In genomic region chr10:127230693-127231092, GRCm38 (mm10) we compare ENCODE assay signal across 23 mouse cellular contexts. TPM values are rescaled to one million over a fixed set of nuclear protein-coding genes. Genes with fewer than 3 reads are reported as not detected.
DNase-seq lines count a peak whose midpoint lies in the region; ATAC-seq and TF ChIP-seq lines count a peak whose summit lies in the region.
"Had no signal": no experiment of that assay in that cellular context is flagged by ENCODE, and none has a peak within 500 bp of the region (broad histone marks: within the 10 kb centered on the region; RNA-seq: fewer than 3 reads in every experiment).

No protein-coding gene starts in this region.

- 88% methylated on average over 12 of the region's 12 CpGs for WGBS in neural tube, embryonic 11.5 days
- WGBS in neural tube, embryonic 15.5 days = 89% methylated on average over 12 of the region's 12 CpGs
- 81% methylated on average over 12 of the region's 12 CpGs for WGBS in kidney, embryonic 15.5 days

- no peak overlapping the region for H3K9ac ChIP-seq in neural tube, embryonic 11.5 days (ENCODE audit: low read length)
- H3K9ac ChIP-seq in neural tube, embryonic 15.5 days (replicated peaks) = no peak overlapping the region
- no peak overlapping the region for H3K9ac ChIP-seq in kidney, embryonic 15.5 days
- H3K9ac ChIP-seq: limb, embryonic 12.5 days; liver, embryonic 12.5 days; neural tube, embryonic 12.5 days had no signal

- H3K9me3 ChIP-seq in neural tube, embryonic 11.5 days (ENCODE audit: control insufficient read depth, low read length) = no peaks in the 10 kb centered on the region
- no peaks in the 10 kb centered on the region for H3K9me3 ChIP-seq in neural tube, embryonic 15.5 days (replicated peaks)
- no peaks in the 10 kb centered on the region for H3K9me3 ChIP-seq in E14TG2a.4 (ENCODE audit: low read length)
- no peaks in the 10 kb centered on the region for H3K9me3 ChIP-seq in kidney, embryonic 15.5 days (replicated peaks)
- H3K9me3 ChIP-seq: heart, embryonic 10.5 days; hindbrain, embryonic 13.5 days; limb, embryonic 12.5 days; liver, embryonic 12.5 days; megakaryocyte, embryonic 14.5 days; neural tube, embryonic 12.5 days had no signal

- 0 out of 2 replicates have a peak overlapping the region, but pooled peaks have one; percentile 1 for H3K4me2 ChIP-seq in neural tube, embryonic 11.5 days (ENCODE audit: low read depth)
- no peak overlapping the region for H3K4me2 ChIP-seq in neural tube, embryonic 15.5 days
- H3K4me2 ChIP-seq in kidney, embryonic 15.5 days = no peak overlapping the region
- H3K4me2 ChIP-seq: hindbrain, embryonic 13.5 days; limb, embryonic 12.5 days; liver, embryonic 12.5 days; neural tube, embryonic 12.5 days had no signal

- H3K27ac ChIP-seq in neural tube, embryonic 11.5 days (ENCODE audit: low read depth, low read length) = no peak overlapping the region
- no peak overlapping the region for H3K27ac ChIP-seq in neural tube, embryonic 15.5 days (replicated peaks)
- no peak overlapping the region for H3K27ac ChIP-seq in kidney, embryonic 15.5 days
- H3K27ac ChIP-seq: heart, embryonic 10.5 days; hindbrain, embryonic 13.5 days; limb, embryonic 12.5 days; liver, embryonic 12.5 days; neural tube, embryonic 12.5 days had no signal

- no peak for ATAC-seq in neural tube, embryonic 11.5 days (ENCODE audit: insufficient read depth, low FRiP score, low TSS enrichment)
- ATAC-seq in neural tube, embryonic 15.5 days (ENCODE audit: low FRiP score) = no peak
- ATAC-seq in kidney, embryonic 15.5 days (replicated peaks; ENCODE audit: low FRiP score) = no peak
- ATAC-seq: liver, embryonic 12.5 days had no signal

- no peaks in the 10 kb centered on the region; the same call in 1 of the 2 replicates for H3K36me3 ChIP-seq in neural tube, embryonic 11.5 days (ENCODE audit: control insufficient read depth, insufficient read depth, low read length)
- H3K36me3 ChIP-seq in neural tube, embryonic 15.5 days = peaks cover 76% of the 10 kb centered on the region
- H3K36me3 ChIP-seq in E14TG2a.4 (ENCODE audit: insufficient read depth, low read length) = peaks cover 69% of the 10 kb centered on the region
- no peaks in the 10 kb centered on the region for H3K36me3 ChIP-seq in kidney, embryonic 15.5 days
- H3K36me3 ChIP-seq: heart, embryonic 10.5 days; limb, embryonic 12.5 days; liver, embryonic 12.5 days had no signal

- no peaks in the 10 kb centered on the region for H3K27me3 ChIP-seq in neural tube, embryonic 11.5 days (ENCODE audit: control insufficient read depth, insufficient read depth, low read length)
- H3K27me3 ChIP-seq in neural tube, embryonic 15.5 days (replicated peaks) = no peaks in the 10 kb centered on the region
- H3K27me3 ChIP-seq in E14TG2a.4 (ENCODE audit: insufficient read depth, low read length) = no peaks in the 10 kb centered on the region
- peaks cover 25% of the 10 kb centered on the region for H3K27me3 ChIP-seq in kidney, embryonic 15.5 days
- H3K27me3 ChIP-seq: hindbrain, embryonic 13.5 days had no signal

- DNase-seq in neural tube, embryonic 11.5 days (ENCODE audit: low spot score) = no peak
- DNase-seq in R1 (ENCODE audit: low read depth, low spot score) = peak; percentile 50
- peak; percentile 55 for DNase-seq in induced T-regulatory cell, adult 2 months (ENCODE audit: low read depth)
- DNase-seq in left cerebral cortex, postnatal 25 days (ENCODE audit: low spot score in 2 of 2) = no peak
- no peak for DNase-seq in urinary bladder, postnatal 36 days (ENCODE audit: low spot score in 2 of 2)
- DNase-seq: adrenal gland, postnatal 36 days; cerebellum, adult 11 months; cerebellum, adult 9-11 months; heart, postnatal 10 days; kidney, adult 2 months; kidney, postnatal 10 days; lung, adult 2 months; lung, postnatal 14 days; midbrain, embryonic 14.5 days had no signal

- H3K4me1 ChIP-seq in neural tube, embryonic 11.5 days (ENCODE audit: control insufficient read depth, insufficient read depth, low read length) = no peaks in the 10 kb centered on the region
- H3K4me1 ChIP-seq in neural tube, embryonic 15.5 days = no peaks in the 10 kb centered on the region
- H3K4me1 ChIP-seq in E14TG2a.4 (replicated peaks; ENCODE audit: low read depth, low read length) = peaks cover 68% of the 10 kb centered on the region
- peaks cover 10% of the 10 kb centered on the region; the same call in 1 of the 2 replicates for H3K4me1 ChIP-seq in kidney, embryonic 15.5 days
- H3K4me1 ChIP-seq: hindbrain, embryonic 13.5 days; limb, embryonic 12.5 days had no signal

- H3K4me3 ChIP-seq in neural tube, embryonic 11.5 days (ENCODE audit: low read depth, low read length) = no peak overlapping the region
- no peak overlapping the region for H3K4me3 ChIP-seq in neural tube, embryonic 15.5 days (replicated peaks)
- H3K4me3 ChIP-seq in E14TG2a.4 (replicated peaks; ENCODE audit: low read length) = peak overlapping the region; percentile 45; the same call in 1 of the 2 replicates
- H3K4me3 ChIP-seq in kidney, embryonic 15.5 days (replicated peaks) = no peak overlapping the region
- H3K4me3 ChIP-seq: heart, embryonic 10.5 days; hindbrain, embryonic 13.5 days; limb, embryonic 12.5 days; liver, embryonic 12.5 days; megakaryocyte, embryonic 14.5 days; neural tube, embryonic 12.5 days had no signal

- intact Hi-C loops in left cerebral cortex, postnatal 25 days (cut with DNase I) = no loop called here

- no peak for TF ChIP-seq CTCF in E14TG2a.4 (conservative IDR thresholded peaks at IDR 0.05; ENCODE audit: low read length)

RNA-seq across cellular contexts. Expression of gene Pip4k2c, which starts 19.3 kb away (rescaled TPM):
- polyA plus RNA-seq in neural tube, embryonic 11.5 days (2014; fragmentation: Nextera tagmentation; extraction: Ambion mirVana) = 15.4 and 16.4 TPM in 2 replicates
- 19.8 and 23.0 TPM in 2 replicates for polyA plus RNA-seq in neural tube, embryonic 15.5 days (2015; fragmentation: Nextera tagmentation; extraction: Ambion mirVana)
- total RNA-seq in left cerebral cortex, postnatal 25 days (2021) = 10 to 100 TPM; 95.2 to 95.6 TPM
- 41.1 and 43.5 TPM in 2 replicates for polyA plus RNA-seq in kidney, embryonic 15.5 days (2015; fragmentation: Nextera tagmentation; extraction: Ambion mirVana)

RNA-seq across cellular contexts. Expression of gene Kif5a, which starts 32.5 kb away (rescaled TPM):
- 43.4 and 51.0 TPM in 2 replicates for polyA plus RNA-seq in neural tube, embryonic 11.5 days (2014; fragmentation: Nextera tagmentation; extraction: Ambion mirVana)
- polyA plus RNA-seq in neural tube, embryonic 15.5 days (2015; fragmentation: Nextera tagmentation; extraction: Ambion mirVana) = 97.3 and 113 TPM in 2 replicates
- total RNA-seq in left cerebral cortex, postnatal 25 days (2021) = 100 to 1,000 TPM; 934 to 952 TPM
- 1.1 and 1.9 TPM in 2 replicates for polyA plus RNA-seq in kidney, embryonic 15.5 days (2015; fragmentation: Nextera tagmentation; extraction: Ambion mirVana)

RNA-seq across cellular contexts. Expression of gene Dtx3, which starts 35.2 kb away (rescaled TPM):
- polyA plus RNA-seq in neural tube, embryonic 11.5 days (2014; fragmentation: Nextera tagmentation; extraction: Ambion mirVana) = 138 and 148 TPM in 2 replicates
- polyA plus RNA-seq in neural tube, embryonic 15.5 days (2015; fragmentation: Nextera tagmentation; extraction: Ambion mirVana) = 211 and 245 TPM in 2 replicates
- 100 to 1,000 TPM; 210 TPM for total RNA-seq in left cerebral cortex, postnatal 25 days (2021)
- 100 and 129 TPM in 2 replicates for polyA plus RNA-seq in kidney, embryonic 15.5 days (2015; fragmentation: Nextera tagmentation; extraction: Ambion mirVana)

RNA-seq across cellular contexts. Expression of gene Dctn2, which starts 35.5 kb away (rescaled TPM):
- polyA plus RNA-seq in neural tube, embryonic 11.5 days (2014; fragmentation: Nextera tagmentation; extraction: Ambion mirVana) = 224 and 230 TPM in 2 replicates
- 304 and 335 TPM in 2 replicates for polyA plus RNA-seq in neural tube, embryonic 15.5 days (2015; fragmentation: Nextera tagmentation; extraction: Ambion mirVana)
- total RNA-seq in left cerebral cortex, postnatal 25 days (2021) = 100 to 1,000 TPM; 262 to 278 TPM
- polyA plus RNA-seq in kidney, embryonic 15.5 days (2015; fragmentation: Nextera tagmentation; extraction: Ambion mirVana) = 169 and 189 TPM in 2 replicates

RNA-seq across cellular contexts. Expression of gene Arhgef25, which starts 40.8 kb away (rescaled TPM):
- polyA plus RNA-seq in neural tube, embryonic 11.5 days (2014; fragmentation: Nextera tagmentation; extraction: Ambion mirVana) = 31.7 and 31.8 TPM in 2 replicates
- polyA plus RNA-seq in neural tube, embryonic 15.5 days (2015; fragmentation: Nextera tagmentation; extraction: Ambion mirVana) = 32.7 and 34.9 TPM in 2 replicates
- 100 to 1,000 TPM; 142 to 156 TPM for total RNA-seq in left cerebral cortex, postnatal 25 days (2021)
- polyA plus RNA-seq in kidney, embryonic 15.5 days (2015; fragmentation: Nextera tagmentation; extraction: Ambion mirVana) = 40.6 and 52.6 TPM in 2 replicates

Comparison
In these comparisons a context has a peak if more than half of its experiments do, and no peak if none do; other contexts are left out.
1. DNase-seq: peak in R1 (single experiment) and induced T-regulatory cell, adult 2 months (single experiment); none in neural tube, embryonic 11.5 days (single experiment), left cerebral cortex, postnatal 25 days (0 of 2) and urinary bladder, postnatal 36 days (0 of 2).
2. RNA of gene Kif5a, which starts 32.5 kb away (polyA plus RNA-seq): 97.3 to 113 TPM in neural tube, embryonic 15.5 days and 43.4 to 51.0 TPM in neural tube, embryonic 11.5 days; 1.1 to 1.9 TPM in kidney, embryonic 15.5 days; every median in the first group is over 10 times any median in the second.